Mouse (Mus musculus): ENCODE measurements around the gene Pisd. TPM values are rescaled to one million over a fixed set of nuclear protein-coding genes. Genes with fewer than 3 reads are reported as not detected.
A peak's percentile ranks its signal among the peaks of the same experiment; 100 is the strongest.

Gene Pisd
- polyA plus RNA-seq, 1 experiment from 2014 or later: 93.8 TPM

DNA sequence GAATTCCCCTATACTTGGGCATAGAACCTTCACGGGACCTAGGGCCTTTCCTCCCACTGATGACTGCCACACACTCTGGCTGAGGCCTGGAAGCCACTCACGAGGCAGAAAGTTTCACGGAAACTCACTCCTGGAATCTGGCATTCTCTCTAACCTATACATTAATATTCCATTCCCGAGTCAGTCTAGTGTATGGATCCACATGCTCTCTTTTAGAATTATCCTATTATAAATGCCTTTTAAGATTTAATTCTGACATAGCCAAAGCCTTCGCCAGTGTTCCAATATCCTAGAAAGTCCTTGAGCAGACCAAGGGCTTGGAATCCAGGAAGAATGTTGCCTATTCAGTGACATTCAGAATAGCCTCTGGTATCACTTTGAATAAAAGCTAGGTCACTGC is 74.0 kb downstream of the Pisd start:
- ATAC-seq (replicated peaks; ENCODE audit: low FRiP score, low TSS enrichment, low read depth) (no peak), DNase-seq (ENCODE audit: low spot score) (no peak)
- Histone ChIP-seq H3K9ac (ENCODE audit: low read length) (no peak overlapping the region), H3K4me1 (replicated peaks; ENCODE audit: control insufficient read depth, insufficient read depth, low read length) (no peaks in the 10 kb centered on the region), H3K27ac (ENCODE audit: low read depth) (no peak overlapping the region), H3K4me3 (ENCODE audit: low read depth, low read length) (no peak overlapping the region), H3K9me3 (ENCODE audit: control insufficient read depth, low read length) (no peaks in the 10 kb centered on the region), H3K4me2 (ENCODE audit: low read length) (no peak overlapping the region), H3K36me3 (ENCODE audit: control insufficient read depth, insufficient read depth, low read length) (no peaks in the 10 kb centered on the region), H3K27me3 (replicated peaks; ENCODE audit: control insufficient read depth, insufficient read depth, low read length) (no peaks in the 10 kb centered on the region)
- 82% methylated on average over 5 of the region's 5 CpGs for WGBS

DNA sequence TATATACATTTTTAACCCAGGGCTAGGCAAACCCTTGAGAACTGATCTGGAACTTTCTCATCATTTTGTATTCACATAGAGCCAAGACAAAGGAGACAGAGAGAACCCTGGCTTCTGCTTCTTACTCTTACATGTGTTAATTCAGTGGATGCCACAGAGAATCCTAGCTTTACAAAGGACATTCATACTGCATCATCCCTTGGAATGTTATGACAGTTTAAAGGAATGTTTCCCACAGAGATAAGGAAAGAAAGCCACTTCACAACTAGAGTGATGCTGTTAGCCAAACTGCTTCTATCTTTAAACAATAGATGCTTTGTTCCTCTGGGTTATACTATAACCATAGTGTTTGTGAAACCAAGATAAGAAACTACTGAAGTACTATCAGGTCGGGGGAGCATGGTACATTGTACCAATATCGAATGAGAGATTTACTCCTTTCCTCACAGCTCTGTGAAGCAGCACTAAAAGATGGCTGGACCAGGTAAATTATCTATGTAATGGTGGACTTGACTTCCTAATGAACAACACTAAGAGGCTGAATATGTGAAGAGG is 79.1 kb downstream of the Pisd start:
- 65% methylated on average over 2 of the region's 2 CpGs for WGBS
- ATAC-seq (replicated peaks; ENCODE audit: low FRiP score, low TSS enrichment, low read depth) (0 out of 2 replicates have a peak, but pooled peaks have one; percentile 58), DNase-seq (ENCODE audit: low spot score) (no peak)
- no peak overlapping the region for H3K9ac ChIP-seq (ENCODE audit: low read length)
- no peaks in the 10 kb centered on the region for H3K4me1 ChIP-seq (replicated peaks; ENCODE audit: control insufficient read depth, insufficient read depth, low read length)
- no peaks in the 10 kb centered on the region for H3K36me3 ChIP-seq (ENCODE audit: control insufficient read depth, insufficient read depth, low read length)
- H3K4me2 ChIP-seq (ENCODE audit: low read length): no peak overlapping the region
- H3K9me3 ChIP-seq (ENCODE audit: control insufficient read depth, low read length): no peaks in the 10 kb centered on the region
- no peak overlapping the region for H3K4me3 ChIP-seq (ENCODE audit: low read depth, low read length)
- no peak overlapping the region for H3K27ac ChIP-seq (ENCODE audit: low read depth)
- no peaks in the 10 kb centered on the region for H3K27me3 ChIP-seq (replicated peaks; ENCODE audit: control insufficient read depth, insufficient read depth, low read length)

DNA sequence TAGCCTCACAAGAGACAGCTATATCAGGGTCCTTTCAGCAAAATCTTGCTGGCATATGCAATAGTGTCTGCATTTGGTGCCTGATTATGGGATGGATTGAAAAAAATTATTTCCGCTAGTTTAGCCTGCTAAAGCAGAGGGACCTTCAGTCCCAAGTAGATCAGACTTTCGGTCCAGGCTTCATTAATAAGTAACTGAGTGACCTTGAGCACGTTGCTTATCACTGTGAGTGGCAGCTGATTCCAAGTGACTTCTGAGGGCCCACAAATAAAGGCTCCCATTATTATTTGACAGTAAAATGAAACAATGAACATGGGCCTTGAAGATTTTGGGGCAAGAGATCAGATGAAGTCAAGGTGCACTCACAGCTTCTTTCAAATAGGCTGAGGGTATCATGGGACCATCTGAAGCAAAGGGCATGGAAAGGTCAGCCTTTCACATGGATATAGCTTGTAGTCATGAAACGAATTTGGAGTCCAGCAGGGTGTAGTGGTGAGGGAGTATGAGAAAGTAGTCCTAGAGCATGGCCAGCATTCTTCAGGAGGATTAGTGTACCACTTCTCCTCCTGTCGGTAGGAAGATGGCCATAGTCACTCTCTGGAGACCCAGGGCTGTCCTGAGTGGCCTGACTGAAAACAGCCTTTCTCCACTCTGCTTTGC is 88.1 kb downstream of the Pisd start:
- Histone ChIP-seq H3K4me1 (replicated peaks; ENCODE audit: control insufficient read depth, insufficient read depth, low read length) (no peaks in the 10 kb centered on the region), H3K4me2 (ENCODE audit: low read length) (no peak overlapping the region), H3K9me3 (ENCODE audit: control insufficient read depth, low read length) (no peaks in the 10 kb centered on the region), H3K9ac (ENCODE audit: low read length) (no peak overlapping the region), H3K27me3 (replicated peaks; ENCODE audit: control insufficient read depth, insufficient read depth, low read length) (no peaks in the 10 kb centered on the region), H3K4me3 (ENCODE audit: low read depth, low read length) (no peak overlapping the region), H3K36me3 (ENCODE audit: control insufficient read depth, insufficient read depth, low read length) (no peaks in the 10 kb centered on the region), H3K27ac (ENCODE audit: low read depth) (0 out of 2 replicates have a peak overlapping the region, but pooled peaks have one; percentile 16)
- WGBS: 69% methylated on average over 5 of the region's 5 CpGs
- ATAC-seq (replicated peaks; ENCODE audit: low FRiP score, low TSS enrichment, low read depth) (peak; percentile 70; the same call in 1 of the 2 replicates), DNase-seq (ENCODE audit: low spot score) (peak; percentile 54)

DNA sequence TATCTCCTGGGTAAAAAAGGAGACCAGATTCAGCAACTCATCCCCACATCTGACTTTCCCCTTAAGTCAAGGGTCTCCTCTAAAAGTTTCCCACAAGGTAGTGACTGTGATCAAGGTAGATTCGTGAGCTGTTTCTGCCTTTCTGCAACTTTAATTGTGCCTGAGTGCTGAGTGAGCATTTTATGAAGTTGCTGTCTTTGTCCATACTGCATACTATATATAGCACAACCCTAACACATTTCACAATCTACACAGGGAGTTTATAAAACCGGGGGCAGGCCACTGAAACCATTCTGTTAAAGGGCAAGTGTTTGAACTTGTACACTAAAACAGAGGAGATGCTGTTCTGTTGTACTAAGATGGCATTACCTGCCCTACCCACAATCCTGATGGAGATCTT is 92.0 kb downstream of the Pisd start:
- 52% methylated on average over 2 of the region's 2 CpGs for WGBS
- no peak overlapping the region for H3K9ac ChIP-seq (ENCODE audit: low read length)

More for the DNA sequence above, 92.0 kb downstream of the Pisd start:
- ATAC-seq (replicated peaks; ENCODE audit: low FRiP score, low TSS enrichment, low read depth) (no peak), DNase-seq (ENCODE audit: low spot score) (no peak)
- Histone ChIP-seq H3K27ac (ENCODE audit: low read depth) (no peak overlapping the region), H3K4me1 (replicated peaks; ENCODE audit: control insufficient read depth, insufficient read depth, low read length) (no peaks in the 10 kb centered on the region), H3K36me3 (ENCODE audit: control insufficient read depth, insufficient read depth, low read length) (peaks cover under 1% of the 10 kb centered on the region; the same call in 1 of the 2 replicates), H3K4me3 (ENCODE audit: low read depth, low read length) (no peak overlapping the region), H3K4me2 (ENCODE audit: low read length) (no peak overlapping the region), H3K9me3 (ENCODE audit: control insufficient read depth, low read length) (no peaks in the 10 kb centered on the region), H3K27me3 (replicated peaks; ENCODE audit: control insufficient read depth, insufficient read depth, low read length) (no peaks in the 10 kb centered on the region)

Other genes with a start within 250 kb of the Pisd start
- 37.2 and 42.3 TPM in 2 replicates for gene Yes1, start 174.5 kb downstream of the Pisd start, polyA plus RNA-seq (2014; fragmentation: Nextera tagmentation; extraction: Ambion mirVana)
- not detected in 2 replicates for gene Gm20671, start 41.5 kb upstream of the Pisd start, polyA plus RNA-seq (2014; fragmentation: Nextera tagmentation; extraction: Ambion mirVana)
- 17.2 and 22.1 TPM in 2 replicates for gene Prr14l, start 68.6 kb upstream of the Pisd start, polyA plus RNA-seq (2014; fragmentation: Nextera tagmentation; extraction: Ambion mirVana)
- 23.2 and 24.6 TPM in 2 replicates for gene Depdc5, start 78.1 kb upstream of the Pisd start, polyA plus RNA-seq (2014; fragmentation: Nextera tagmentation; extraction: Ambion mirVana)
- 419 and 446 TPM in 2 replicates for gene Ywhah, start 233.2 kb upstream of the Pisd start, polyA plus RNA-seq (2014; fragmentation: Nextera tagmentation; extraction: Ambion mirVana)

All from intestine, embryonic 14.5 days (tissue).